Mouse (Mus musculus) hindbrain, embryonic 11.5 days (tissue): ENCODE data around the gene Casc3. TPM values are rescaled to one million over a fixed set of nuclear protein-coding genes. Genes with fewer than 3 reads are reported as not detected.

Experiments
- ATAC-seq: fragments of 200-750 bp; cut with Nextera tagmentation; 2 replicates; pipeline ENCODE4 v1.8.0; 2017; ENCODE audit warnings: mild to moderate bottlenecking, moderate TSS enrichment, moderate library complexity; ENCODE audit not compliant: low FRiP score
- DNase-seq: peaks from one replicate; pipeline ENCODE4 v3.0.0-alpha.2; 2015; ENCODE audit warnings: low spot score
- H3K27ac ChIP-seq: fragments of 300-500 bp; sonication (generic); 2 replicates; pipeline ENCODE4 v1.5.1; 2014; ENCODE audit warnings: mild to moderate bottlenecking, low read depth, low read length
- H3K27me3 ChIP-seq: fragments of 300-500 bp; sonication (generic); 2 replicates; pipeline ENCODE4 v1.6.1; 2014; ENCODE audit warnings: mild to moderate bottlenecking, low read length, moderate library complexity, mixed read lengths; ENCODE audit not compliant: control insufficient read depth, insufficient read depth
- H3K36me3 ChIP-seq: fragments of 300-500 bp; sonication (generic); 2 replicates; pipeline ENCODE4 v1.6.1; 2014; ENCODE audit warnings: mild to moderate bottlenecking, low read length, moderate library complexity, mixed read lengths; ENCODE audit not compliant: control insufficient read depth, insufficient read depth
- H3K4me1 ChIP-seq: fragments of 300-500 bp; sonication (generic); replicated peaks from 2 replicates; pipeline ENCODE4 v1.6.1; 2014; ENCODE audit warnings: low read length, mixed read lengths; ENCODE audit not compliant: control insufficient read depth, insufficient read depth
- H3K4me2 ChIP-seq: fragments of 300-500 bp; sonication (generic); replicated peaks from 2 replicates; pipeline ENCODE4 v1.6.1; 2014; ENCODE audit warnings: mild to moderate bottlenecking, low read depth, low read length
- H3K4me3 ChIP-seq: fragments of 300-500 bp; sonication (generic); 2 replicates; pipeline ENCODE4 v1.5.1; 2014; ENCODE audit warnings: low read depth, low read length
- H3K9ac ChIP-seq: fragments of 300-500 bp; sonication (generic); 2 replicates; pipeline ENCODE4 v1.6.1; 2014; ENCODE audit warnings: low read depth, low read length
- H3K9me3 ChIP-seq: fragments of 300-500 bp; sonication (generic); 2 replicates; pipeline ENCODE4 v1.6.1; 2016; ENCODE audit warnings: low read length; ENCODE audit not compliant: control insufficient read depth
- whole genome bisulfite sequencing: fragments of 180-500 bp; shearing (Covaris S2); extraction: QIAGEN DNeasy Blood & Tissue Kit; methylation state at CpG from one replicate; pipeline ENCODE4 v1.1.7; 2014; 5-methylcytosine and 5-hydroxymethylcytosine counted together
- polyA plus RNA-seq: library from polyadenylated mRNA; unstranded; fragments of >200 nt; fragmentation: Nextera tagmentation; extraction: Ambion mirVana; gene quantifications from 2 replicates; pipeline ENCODE4 v1.2.1, GENCODE M21; 2014

Casc3 gene
- polyA plus RNA-seq, 1 experiment from 2014 or later, result 44.6 TPM

- Histone ChIP-seq H3K9me3 (no peaks in the 10 kb centered on the region), H3K4me1 (peaks cover 8% of the 10 kb centered on the region), H3K36me3 (no peaks in the 10 kb centered on the region; the same call in 1 of the 2 replicates), H3K4me2 (no peak overlapping the region), H3K27me3 (no peaks in the 10 kb centered on the region), H3K27ac (peak overlapping the region; percentile 36; the same call in 1 of the 2 replicates), H3K9ac (no peak overlapping the region), H3K4me3 (no peak overlapping the region)
- DNase-seq, result no peak
- ATAC-seq, result no peak
- WGBS, result 52% methylated on average over 8 of the region's 9 CpGs
Measured at GRCm38 (mm10) chr11:98765421-98766309, 39.0 kb upstream of the Casc3 start.

DNA sequence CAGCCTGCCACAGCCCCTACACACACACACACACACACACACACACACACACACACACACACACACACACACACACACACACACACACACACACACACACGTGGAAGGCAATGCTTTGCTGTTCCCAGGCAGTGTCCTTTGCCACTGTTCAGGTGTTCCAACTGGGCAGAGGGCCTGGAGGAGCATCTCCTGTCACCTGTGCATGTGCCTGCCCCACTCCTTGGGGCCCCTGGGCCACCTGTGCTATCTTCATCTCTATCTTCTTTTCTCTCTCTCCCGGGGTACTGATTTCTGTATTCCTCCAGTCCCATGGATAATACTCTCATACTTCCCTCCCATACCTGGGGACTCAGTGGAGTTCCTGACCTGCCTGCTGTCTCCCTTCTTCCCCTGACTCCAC lies 38.4 kb upstream of the Casc3 start:
- no peak overlapping the region for H3K9ac ChIP-seq
- no peak overlapping the region for H3K4me3 ChIP-seq
- no peaks in the 10 kb centered on the region; the same call in 1 of the 2 replicates for H3K36me3 ChIP-seq

GRCm38 (mm10) chr11:98766816-98767215 lies 37.9 kb upstream of the Casc3 start:
- no peaks in the 10 kb centered on the region for H3K27me3 ChIP-seq
- ATAC-seq (peak; percentile 55), DNase-seq (peak; percentile 30)
- 0 out of 2 replicates have a peak overlapping the region, but pooled peaks have one; percentile 5 for H3K9ac ChIP-seq
- peaks cover 8% of the 10 kb centered on the region for H3K4me1 ChIP-seq
- no peaks in the 10 kb centered on the region for H3K9me3 ChIP-seq
- no peak overlapping the region for H3K4me3 ChIP-seq
- 0 out of 2 replicates have a peak overlapping the region, but pooled peaks have one; percentile 11 for H3K27ac ChIP-seq
- no peak overlapping the region for H3K4me2 ChIP-seq
- H3K36me3 ChIP-seq, result no peaks in the 10 kb centered on the region; the same call in 1 of the 2 replicates
- WGBS, result 54% methylated on average over 5 of the region's 5 CpGs

More for the DNA sequence above, 38.4 kb upstream of the Casc3 start:
- H3K4me2 ChIP-seq, result no peak overlapping the region
- H3K27me3 ChIP-seq, result no peaks in the 10 kb centered on the region
- ATAC-seq, result no peak
- no peaks in the 10 kb centered on the region for H3K9me3 ChIP-seq
- H3K4me1 ChIP-seq, result peaks cover 8% of the 10 kb centered on the region
- no peak for DNase-seq
- 50% methylated on average over 1 of the region's 2 CpGs for WGBS
- peak overlapping the region; percentile 36; the same call in 1 of the 2 replicates for H3K27ac ChIP-seq

DNA sequence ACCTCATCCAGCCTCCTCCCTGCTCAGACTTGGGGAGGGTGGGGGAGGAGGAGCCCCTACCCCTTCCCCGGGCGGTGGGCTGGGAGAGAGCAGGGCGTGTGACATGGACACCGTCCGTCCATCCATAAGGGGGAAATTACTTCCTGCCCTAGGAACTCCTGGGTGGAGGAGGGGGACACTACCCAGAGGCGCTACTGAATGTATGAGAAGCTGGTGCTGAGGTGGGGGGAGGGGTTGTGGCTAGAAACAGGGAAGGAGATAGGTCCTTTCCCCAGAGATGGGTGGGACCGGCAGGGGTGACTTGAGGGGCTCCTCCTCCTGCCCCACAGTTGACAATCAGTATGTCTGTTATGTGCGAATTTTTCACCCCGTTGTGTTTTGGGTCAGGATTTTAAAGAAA lies 37.4 kb upstream of the Casc3 start:
- DNase-seq, result peak; percentile 65

GRCm38 (mm10) chr11:98767713-98768112 lies 37.0 kb upstream of the Casc3 start:
- peak; percentile 33; the same call in 1 of the 2 replicates for ATAC-seq
- no peak for DNase-seq
- Histone ChIP-seq H3K4me3 (no peak overlapping the region), H3K27ac (peak overlapping the region; percentile 67; the same call in 1 of the 2 replicates), H3K36me3 (no peaks in the 10 kb centered on the region; the same call in 1 of the 2 replicates), H3K9ac (no peak overlapping the region), H3K27me3 (no peaks in the 10 kb centered on the region), H3K9me3 (no peaks in the 10 kb centered on the region), H3K4me2 (peak overlapping the region; percentile 25; the same call in 1 of the 2 replicates), H3K4me1 (peaks cover 8% of the 10 kb centered on the region)
- 18% methylated on average over 4 of the region's 4 CpGs for WGBS

More for the DNA sequence above, 37.4 kb upstream of the Casc3 start:
- Histone ChIP-seq H3K4me2 (no peak overlapping the region; the same call in 1 of the 2 replicates), H3K4me3 (no peak overlapping the region), H3K9me3 (no peaks in the 10 kb centered on the region), H3K9ac (peak overlapping the region; percentile 5; the same call in 1 of the 2 replicates), H3K27ac (0 out of 2 replicates have a peak overlapping the region, but pooled peaks have one; percentile 11), H3K27me3 (no peaks in the 10 kb centered on the region), H3K36me3 (no peaks in the 10 kb centered on the region; the same call in 1 of the 2 replicates), H3K4me1 (peaks cover 8% of the 10 kb centered on the region)
- ATAC-seq, result peak; percentile 59
- WGBS, result 31% methylated on average over 9 of the region's 9 CpGs

- H3K4me2 ChIP-seq, result peak overlapping the region; percentile 25
- DNase-seq (peak; percentile 44), ATAC-seq (no peak)
- 28% methylated on average over 33 of the region's 39 CpGs for WGBS
- no peaks in the 10 kb centered on the region for H3K27me3 ChIP-seq
- H3K4me3 ChIP-seq, result peak overlapping the region; percentile 2; the same call in 1 of the 2 replicates
- H3K9me3 ChIP-seq, result no peaks in the 10 kb centered on the region
- H3K4me1 ChIP-seq, result peaks cover 8% of the 10 kb centered on the region
- no peaks in the 10 kb centered on the region; the same call in 1 of the 2 replicates for H3K36me3 ChIP-seq
- H3K9ac ChIP-seq, result peak overlapping the region; percentile 28; the same call in 1 of the 2 replicates
- peak overlapping the region; percentile 67 for H3K27ac ChIP-seq
Measured at GRCm38 (mm10) chr11:98768127-98769006, 36.3 kb upstream of the Casc3 start.

DNA sequence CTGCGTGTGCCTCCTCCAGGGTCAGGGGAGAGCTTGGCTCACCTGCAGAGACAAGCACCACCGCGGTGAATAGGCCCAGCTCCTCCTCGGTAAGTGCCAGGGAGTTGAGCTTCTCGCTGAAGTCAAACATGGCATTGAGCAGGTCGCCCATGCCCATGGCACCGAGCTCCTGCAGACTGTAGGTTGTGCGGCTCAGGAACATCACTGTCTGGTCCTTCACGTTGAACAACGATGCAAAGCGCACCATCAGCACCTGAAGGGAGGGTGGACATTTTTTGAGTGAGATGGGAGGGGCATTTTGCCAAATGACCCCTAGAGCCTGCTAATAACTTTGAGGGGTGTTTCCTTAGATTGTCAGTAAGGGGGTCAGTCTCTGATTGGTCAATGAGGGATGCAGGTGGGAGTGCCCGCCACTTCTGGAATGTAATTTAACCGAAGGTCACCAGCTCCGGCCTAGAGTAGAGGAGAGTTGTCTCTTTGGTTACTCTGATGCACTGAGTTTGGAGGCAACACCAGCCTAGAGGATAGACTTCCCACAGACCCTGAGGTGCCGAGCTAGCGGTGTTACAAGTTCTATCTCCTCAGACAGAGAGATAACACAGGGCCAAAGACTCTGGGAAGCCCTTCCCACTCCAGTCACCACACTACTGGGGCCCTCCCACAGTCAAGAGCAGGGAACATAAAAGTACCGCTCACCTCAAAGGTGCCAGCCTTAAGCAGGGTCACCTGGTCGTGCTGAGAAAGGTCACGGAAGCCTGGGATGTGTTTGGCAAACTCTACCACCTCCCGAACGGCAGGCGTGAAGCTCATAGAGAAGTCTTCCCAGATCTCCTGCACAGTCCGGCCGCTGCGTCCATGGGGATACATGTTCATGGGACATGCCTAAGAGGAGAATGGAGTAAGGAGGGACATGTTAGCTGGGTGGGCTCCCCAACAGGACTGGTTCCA lies 35.4 kb upstream of the Casc3 start:
- Histone ChIP-seq H3K27me3 (no peaks in the 10 kb centered on the region), H3K4me2 (no peak overlapping the region), H3K4me3 (no peak overlapping the region), H3K36me3 (no peaks in the 10 kb centered on the region; the same call in 1 of the 2 replicates), H3K9ac (no peak overlapping the region), H3K9me3 (no peaks in the 10 kb centered on the region), H3K4me1 (peaks cover 11% of the 10 kb centered on the region), H3K27ac (0 out of 2 replicates have a peak overlapping the region, but pooled peaks have one; percentile 67)
- DNase-seq, result no peak
- ATAC-seq, result no peak
- 88% methylated on average over 25 of the region's 25 CpGs for WGBS
